Mouse (Mus musculus) hindbrain, embryonic 14.5 days (tissue): ENCODE measurements around the gene Sdk1. TPM values are rescaled to one million over a fixed set of nuclear protein-coding genes. Genes with fewer than 3 reads are reported as not detected.

Experiments
- ATAC-seq: fragments of 200-750 bp; cut with Nextera tagmentation; 2 replicates; pipeline ENCODE4 v1.8.0; 2017; ENCODE audit warnings: moderate number of reproducible peaks, mild to moderate bottlenecking, moderate TSS enrichment, moderate library complexity; ENCODE audit not compliant: low FRiP score
- DNase-seq: peaks from one replicate; pipeline ENCODE4 v3.0.0-alpha.2; 2015; ENCODE audit warnings: low spot score
- H3K27ac ChIP-seq: fragments of 300-500 bp; sonication (generic); 2 replicates; pipeline ENCODE4 v1.5.1; 2014; ENCODE audit warnings: mild to moderate bottlenecking, moderate library complexity
- H3K27me3 ChIP-seq: fragments of 300-500 bp; sonication (generic); 2 replicates; pipeline ENCODE4 v1.6.1; 2014; ENCODE audit warnings: mild to moderate bottlenecking, low read length, mixed read lengths; ENCODE audit not compliant: control insufficient read depth, insufficient read depth
- H3K36me3 ChIP-seq: fragments of 300-500 bp; sonication (generic); replicated peaks from 2 replicates; pipeline ENCODE4 v1.6.1; 2014; ENCODE audit not compliant: control insufficient read depth, insufficient read depth
- H3K4me1 ChIP-seq: fragments of 300-500 bp; sonication (generic); replicated peaks from 2 replicates; pipeline ENCODE4 v1.6.1; 2014; ENCODE audit warnings: antibody characterized with exemption, low read length, mixed read lengths; ENCODE audit not compliant: control insufficient read depth, insufficient read depth
- H3K4me2 ChIP-seq: fragments of 300-500 bp; sonication (generic); replicated peaks from 2 replicates; pipeline ENCODE4 v1.6.1; 2014; ENCODE audit warnings: mild to moderate bottlenecking, moderate library complexity
- H3K4me3 ChIP-seq: fragments of 300-500 bp; sonication (generic); replicated peaks from 2 replicates; pipeline ENCODE4 v1.5.1; 2014; ENCODE audit warnings: mild to moderate bottlenecking, low read length
- H3K9ac ChIP-seq: fragments of 300-500 bp; sonication (generic); 2 replicates; pipeline ENCODE4 v1.6.1; 2014
- H3K9me3 ChIP-seq: fragments of 300-500 bp; sonication (generic); 2 replicates; pipeline ENCODE4 v1.6.1; 2016; ENCODE audit warnings: low read length; ENCODE audit not compliant: control insufficient read depth
- WGBS: fragments of 180-500 bp; shearing (Covaris S2); extraction: QIAGEN DNeasy Blood & Tissue Kit; methylation state at CpG from one replicate; pipeline ENCODE4 v1.1.7; 2014; 5-methylcytosine and 5-hydroxymethylcytosine counted together
- polyA plus RNA-seq: library from polyadenylated mRNA; unstranded; fragments of >200 nt; fragmentation: Nextera tagmentation; extraction: Ambion mirVana; gene quantifications from 2 replicates; pipeline ENCODE4 v1.2.1, GENCODE M21; 2014

Gene Sdk1
- polyA plus RNA-seq, 1 experiment from 2014 or later = 2.5 TPM

- Histone ChIP-seq H3K27me3 (no peaks in the 10 kb centered on the region), H3K4me3 (no peak overlapping the region), H3K36me3 (no peaks in the 10 kb centered on the region), H3K9ac (no peak overlapping the region), H3K4me2 (no peak overlapping the region), H3K9me3 (no peaks in the 10 kb centered on the region), H3K27ac (no peak overlapping the region), H3K4me1 (peaks cover 8% of the 10 kb centered on the region; the same call in 1 of the 2 replicates)
- DNase-seq (no peak), ATAC-seq (no peak)
- WGBS = 87% methylated on average over 4 of the region's 4 CpGs
These were observed 606.4 kb downstream of the Sdk1 start for GRCm38 (mm10) chr5:141847686-141848085.

GRCm38 (mm10) chr5:141852175-141852574, 610.9 kb downstream of the Sdk1 start:
- Histone ChIP-seq H3K4me3 (no peak overlapping the region), H3K4me1 (peaks cover 8% of the 10 kb centered on the region; the same call in 1 of the 2 replicates), H3K9me3 (no peaks in the 10 kb centered on the region), H3K4me2 (no peak overlapping the region), H3K27me3 (no peaks in the 10 kb centered on the region), H3K36me3 (no peaks in the 10 kb centered on the region), H3K27ac (no peak overlapping the region), H3K9ac (no peak overlapping the region)
- 41% methylated on average over 8 of the region's 8 CpGs for WGBS
- ATAC-seq (no peak), DNase-seq (no peak)

- no peak for ATAC-seq
- H3K9me3 ChIP-seq = no peaks in the 10 kb centered on the region
These were observed 615.2 kb downstream of the Sdk1 start for GRCm38 (mm10) chr5:141856447-141856846.

GRCm38 (mm10) chr5:141857781-141858180, 616.5 kb downstream of the Sdk1 start:
- Histone ChIP-seq H3K9me3 (no peaks in the 10 kb centered on the region), H3K4me2 (no peak overlapping the region), H3K27me3 (no peaks in the 10 kb centered on the region), H3K4me1 (no peaks in the 10 kb centered on the region), H3K4me3 (no peak overlapping the region), H3K9ac (no peak overlapping the region), H3K27ac (no peak overlapping the region), H3K36me3 (no peaks in the 10 kb centered on the region)
- DNase-seq (no peak), ATAC-seq (no peak)
- 85% methylated on average over 1 of the region's 1 CpGs for WGBS

More at GRCm38 (mm10) chr5:141856447-141856846, 615.2 kb downstream of the Sdk1 start:
- WGBS = 86% methylated on average over 2 of the region's 2 CpGs
- no peak overlapping the region for H3K9ac ChIP-seq
- no peak for DNase-seq
- H3K27ac ChIP-seq = no peak overlapping the region
- H3K27me3 ChIP-seq = no peaks in the 10 kb centered on the region
- peaks cover 8% of the 10 kb centered on the region; the same call in 1 of the 2 replicates for H3K4me1 ChIP-seq
- H3K4me2 ChIP-seq = no peak overlapping the region
- no peak overlapping the region for H3K4me3 ChIP-seq
- H3K36me3 ChIP-seq = no peaks in the 10 kb centered on the region

- H3K4me1 ChIP-seq = no peaks in the 10 kb centered on the region
- DNase-seq (no peak), ATAC-seq (no peak)
- no peak overlapping the region for H3K27ac ChIP-seq
- WGBS = 29% methylated on average over 8 of the region's 8 CpGs
- H3K9me3 ChIP-seq = no peaks in the 10 kb centered on the region
- H3K36me3 ChIP-seq = no peaks in the 10 kb centered on the region
- H3K9ac ChIP-seq = no peak overlapping the region
- no peak overlapping the region for H3K4me2 ChIP-seq
- no peaks in the 10 kb centered on the region for H3K27me3 ChIP-seq
- no peak overlapping the region for H3K4me3 ChIP-seq
These were observed 617.3 kb downstream of the Sdk1 start for GRCm38 (mm10) chr5:141858406-141859160.

- Histone ChIP-seq H3K4me2 (no peak overlapping the region), H3K27ac (no peak overlapping the region), H3K9me3 (no peaks in the 10 kb centered on the region), H3K27me3 (no peaks in the 10 kb centered on the region), H3K36me3 (no peaks in the 10 kb centered on the region), H3K4me3 (no peak overlapping the region), H3K4me1 (0 out of 2 replicates have a peak, but pooled peaks cover 3% of the 10 kb centered on the region), H3K9ac (no peak overlapping the region)
- WGBS = 85% methylated on average over 3 of the region's 3 CpGs
- DNase-seq (no peak), ATAC-seq (no peak)
These were observed 624.8 kb downstream of the Sdk1 start for GRCm38 (mm10) chr5:141866042-141866441.

- no peak overlapping the region for H3K4me2 ChIP-seq
- H3K9ac ChIP-seq = no peak overlapping the region
- H3K36me3 ChIP-seq = no peaks in the 10 kb centered on the region
- 0 out of 2 replicates have a peak, but pooled peaks cover 2% of the 10 kb centered on the region for H3K4me1 ChIP-seq
- ATAC-seq (no peak), DNase-seq (no peak)
- no peaks in the 10 kb centered on the region for H3K27me3 ChIP-seq
- H3K4me3 ChIP-seq = no peak overlapping the region
- WGBS = 95% methylated on average over 11 of the region's 11 CpGs
- no peak overlapping the region for H3K27ac ChIP-seq
- no peaks in the 10 kb centered on the region for H3K9me3 ChIP-seq
These were observed 632.5 kb downstream of the Sdk1 start for GRCm38 (mm10) chr5:141873751-141874150.

- no peaks in the 10 kb centered on the region for H3K9me3 ChIP-seq
- no peak for ATAC-seq
- no peaks in the 10 kb centered on the region for H3K36me3 ChIP-seq
- no peak overlapping the region for H3K4me3 ChIP-seq
- no peak for DNase-seq
- no peaks in the 10 kb centered on the region for H3K27me3 ChIP-seq
- H3K4me2 ChIP-seq = no peak overlapping the region
- H3K27ac ChIP-seq = no peak overlapping the region
- 0 out of 2 replicates have a peak, but pooled peaks cover 4% of the 10 kb centered on the region for H3K4me1 ChIP-seq
- H3K9ac ChIP-seq = no peak overlapping the region
- WGBS = 56% methylated on average over 5 of the region's 5 CpGs
These were observed 639.4 kb downstream of the Sdk1 start for GRCm38 (mm10) chr5:141880661-141881060.

- ATAC-seq (no peak), DNase-seq (no peak)
- Histone ChIP-seq H3K27ac (no peak overlapping the region), H3K4me1 (peaks cover 13% of the 10 kb centered on the region), H3K36me3 (no peaks in the 10 kb centered on the region), H3K9ac (no peak overlapping the region), H3K9me3 (no peaks in the 10 kb centered on the region), H3K4me2 (no peak overlapping the region), H3K4me3 (no peak overlapping the region), H3K27me3 (no peaks in the 10 kb centered on the region)
- 39% methylated on average over 3 of the region's 3 CpGs for WGBS
These were observed 642.9 kb downstream of the Sdk1 start for GRCm38 (mm10) chr5:141884111-141884647.
